Mouse (Mus musculus): ENCODE results near the gene Chit1. TPM values are rescaled to one million over a fixed set of nuclear protein-coding genes. Genes with fewer than 3 reads are reported as not detected.
A peak's percentile ranks its signal among the peaks of the same experiment; 100 is the strongest.

The Chit1 gene
- total and polyA plus RNA-seq, 3 experiments = not detected

GRCm38 (mm10) chr1:134065241-134065809 is 45.7 kb upstream of the Chit1 start (continued):
- TF ChIP-seq MAX (IDR thresholded peaks at IDR 0.05; ENCODE audit: low read length) (no peak; the same call in 1 of the 2 replicates), KAT2A (conservative IDR thresholded peaks at IDR 0.05; ENCODE audit: low read depth, low read length) (no peak), TBP (IDR thresholded peaks at IDR 0.05; ENCODE audit: low read depth, low read length) (no peak), ETS1 (IDR thresholded peaks at IDR 0.05; ENCODE audit: low read depth, low read length) (peak; percentile 42; the same call in 1 of the 2 replicates), HCFC1 (IDR thresholded peaks at IDR 0.05; ENCODE audit: low read depth, low read length) (0 out of 2 replicates have a peak, but pooled peaks have one; percentile 34), RAD21 (IDR thresholded peaks at IDR 0.05; ENCODE audit: low read depth, low read length) (no peak), TAL1 (IDR thresholded peaks at IDR 0.05; ENCODE audit: low read length) (no peak), E2F4 (IDR thresholded peaks at IDR 0.05; ENCODE audit: borderline replicate concordance, low read depth, low read length) (no peak), CHD1 (IDR thresholded peaks at IDR 0.05; ENCODE audit: low read depth, low read length) (no peak), POLR2AphosphoS5 (IDR thresholded peaks at IDR 0.05; ENCODE audit: borderline replicate concordance, low read depth, low read length) (no peak), MAZ (IDR thresholded peaks at IDR 0.05; ENCODE audit: low read depth, low read length) (no peak), ZNF384 (IDR thresholded peaks at IDR 0.05; ENCODE audit: low read depth, low read length) (no peak), TCF12 (IDR thresholded peaks at IDR 0.05; ENCODE audit: low read depth, low read length) (peak; percentile 19; the same call in 1 of the 2 replicates), SMC3 (IDR thresholded peaks at IDR 0.05; ENCODE audit: low read depth, low read length) (no peak)

DNA sequence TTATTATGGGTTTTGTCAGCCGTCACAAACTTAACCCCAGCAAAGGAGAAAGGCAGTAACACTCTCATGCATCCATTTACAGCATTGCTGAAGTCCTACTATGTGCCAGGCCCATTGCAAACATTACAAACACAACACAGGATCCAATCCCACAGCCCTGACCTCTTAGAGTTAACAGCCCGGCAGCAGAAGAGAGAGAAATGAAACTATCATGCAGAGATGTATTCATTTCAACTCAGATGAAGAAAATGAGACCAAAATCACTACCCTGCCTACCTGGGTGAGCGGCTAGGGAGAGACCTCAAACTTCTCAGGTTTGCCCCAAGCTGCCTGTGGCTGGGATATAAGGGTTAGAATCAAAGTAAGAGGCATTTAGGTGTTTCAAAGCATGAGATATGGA is 44.5 kb upstream of the Chit1 start:
- DNase-seq (ENCODE audit: low read depth, low spot score) = no peak
- Histone ChIP-seq H3K4me3 (ENCODE audit: control insufficient read depth in 1 of 2, insufficient read depth in 1 of 2, low read depth in 2 of 2, low read length in 2 of 2) (no peak overlapping the region), H3K27ac (ENCODE audit: control insufficient read depth, low read depth, low read length) (no peak overlapping the region), H3K36me3 (ENCODE audit: control insufficient read depth in 1 of 2, insufficient read depth in 2 of 2, low read length in 2 of 2) (peaks cover 0 to 12% of the 10 kb centered on the region in 2 experiments; a peak in 2 of 4 replicates), H3K9ac (ENCODE audit: control insufficient read depth, low read depth, low read length, poor library complexity, severe bottlenecking) (no peak overlapping the region), H3K27me3 (ENCODE audit: control insufficient read depth in 1 of 2, insufficient read depth in 2 of 2, low read length in 2 of 2) (no peaks in the 10 kb centered on the region), H3K9me3 (replicated peaks; ENCODE audit: insufficient read depth, low read length) (no peaks in the 10 kb centered on the region), H3K4me1 (ENCODE audit: control insufficient read depth in 1 of 2, insufficient read depth in 2 of 2, low read length in 2 of 2) (peaks cover 7 to 27% of the 10 kb centered on the region in 2 experiments), H3K79me2 (ENCODE audit: control insufficient read depth, insufficient read depth, low read length, poor library complexity) (no peaks in the 10 kb centered on the region)
- 0 out of 2 replicates have a peak, but pooled peaks have one; percentile 12 for TF ChIP-seq MXI1 (IDR thresholded peaks at IDR 0.05; ENCODE audit: low read depth, low read length)
- no peak for TF ChIP-seq SIN3A (IDR thresholded peaks at IDR 0.05; ENCODE audit: low read length)
- TF ChIP-seq EP300 (IDR thresholded peaks at IDR 0.05; ENCODE audit: low read depth in 1 of 2, low read length in 2 of 2) = no peak
- no peak for TF ChIP-seq SMC3 (IDR thresholded peaks at IDR 0.05; ENCODE audit: low read depth, low read length)
- TF ChIP-seq RAD21 (IDR thresholded peaks at IDR 0.05; ENCODE audit: low read depth, low read length) = no peak
- TF ChIP-seq ZKSCAN1 (IDR thresholded peaks at IDR 0.05; ENCODE audit: low read depth, low read length) = peak; percentile 95
- TF ChIP-seq GABPA (IDR thresholded peaks at IDR 0.05; ENCODE audit: low read depth, low read length) = no peak
- TF ChIP-seq MAX (IDR thresholded peaks at IDR 0.05; ENCODE audit: low read length) = no peak
- TF ChIP-seq KAT2A (conservative IDR thresholded peaks at IDR 0.05; ENCODE audit: low read depth, low read length) = no peak

Measured in MEL (cell line).